Mouse (Mus musculus) naive thymus-derived CD4-positive, alpha-beta T cell, adult 2 months (primary cell): ENCODE results near the gene Atp6v0a4.
A peak's percentile ranks its signal among the peaks of the same experiment; 100 is the strongest.

Experiments
- DNase-seq: peaks from one replicate; pipeline ENCODE4 v3.0.0-alpha.2; 2011; ENCODE audit warnings: low read depth

Atp6v0a4 gene

GRCm38 (mm10) chr6:38124882-38125281 lies 496 bp upstream of the Atp6v0a4 start:
- no peak for DNase-seq

GRCm38 (mm10) chr6:38123471-38124206 lies 747 bp downstream of the Atp6v0a4 start:
- no peak for DNase-seq

GRCm38 (mm10) chr6:38122791-38123190 lies 1.6 kb downstream of the Atp6v0a4 start:
- DNase-seq = no peak

DNA sequence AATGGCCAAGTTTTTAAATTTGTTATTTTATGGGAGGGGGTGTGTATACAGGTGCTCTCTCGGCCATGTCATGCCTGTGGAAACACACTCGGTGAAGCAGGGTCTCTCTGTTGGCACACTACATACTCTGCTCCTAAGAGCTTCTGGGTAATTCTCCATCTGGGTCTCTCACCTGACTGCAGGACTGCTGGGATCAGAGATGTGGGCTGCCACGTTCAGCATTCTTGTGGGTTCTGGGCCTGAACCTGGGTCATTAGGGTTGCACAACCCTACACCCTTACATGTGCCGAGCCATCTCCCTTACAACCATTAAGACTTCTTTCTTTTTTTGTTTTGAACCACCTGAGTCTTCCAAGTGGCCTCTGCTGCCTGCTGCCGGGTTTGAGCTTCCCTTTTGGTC lies 2.5 kb downstream of the Atp6v0a4 start:
- no peak for DNase-seq

- peak; percentile 74 for DNase-seq
Observed at GRCm38 (mm10) chr6:38120681-38121371, 3.6 kb downstream of the Atp6v0a4 start.

- no peak for DNase-seq
Observed at GRCm38 (mm10) chr6:38118341-38118740, 6.0 kb downstream of the Atp6v0a4 start.

GRCm38 (mm10) chr6:38116107-38116770 lies 8.1 kb downstream of the Atp6v0a4 start:
- DNase-seq = no peak

DNA sequence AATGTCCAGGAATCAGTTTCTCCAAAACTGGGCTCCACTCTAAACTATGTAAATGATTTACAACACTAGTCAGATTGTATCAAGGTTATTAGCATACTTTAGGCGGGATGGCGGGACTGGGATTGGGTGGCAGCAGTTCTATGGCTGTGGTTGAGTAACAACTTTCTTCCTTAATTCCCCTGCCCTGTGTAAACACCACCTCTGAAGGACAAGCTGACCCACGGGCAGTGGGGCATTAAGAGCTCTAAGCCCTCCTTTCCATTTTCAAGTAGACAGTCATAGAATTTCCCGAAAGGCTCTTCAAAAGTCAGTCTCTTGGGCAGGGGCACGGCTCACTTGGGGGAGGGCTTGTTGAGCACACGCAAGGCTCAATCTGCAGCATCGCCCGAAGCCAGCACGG lies 13.5 kb downstream of the Atp6v0a4 start:
- no peak for DNase-seq

DNA sequence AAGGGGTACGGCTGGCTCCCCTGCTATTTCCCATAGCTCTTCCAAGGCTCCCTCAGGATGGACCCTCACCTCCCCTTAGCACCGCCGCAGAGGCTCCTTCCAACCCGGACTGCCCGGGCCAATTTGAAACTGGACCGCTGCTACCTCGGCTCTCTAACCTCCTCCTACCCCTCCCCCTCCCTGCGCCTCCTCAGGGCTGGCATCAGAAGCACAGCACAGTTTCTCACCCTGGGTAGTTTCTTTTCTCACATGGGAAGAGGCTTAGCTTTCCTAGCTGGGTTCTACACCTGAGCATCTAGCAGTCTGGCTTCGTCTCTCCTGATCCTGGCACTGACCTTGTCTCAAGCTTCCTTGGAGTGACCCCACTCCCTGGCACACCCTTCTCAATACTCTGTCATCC lies 14.5 kb downstream of the Atp6v0a4 start:
- no peak for DNase-seq

DNA sequence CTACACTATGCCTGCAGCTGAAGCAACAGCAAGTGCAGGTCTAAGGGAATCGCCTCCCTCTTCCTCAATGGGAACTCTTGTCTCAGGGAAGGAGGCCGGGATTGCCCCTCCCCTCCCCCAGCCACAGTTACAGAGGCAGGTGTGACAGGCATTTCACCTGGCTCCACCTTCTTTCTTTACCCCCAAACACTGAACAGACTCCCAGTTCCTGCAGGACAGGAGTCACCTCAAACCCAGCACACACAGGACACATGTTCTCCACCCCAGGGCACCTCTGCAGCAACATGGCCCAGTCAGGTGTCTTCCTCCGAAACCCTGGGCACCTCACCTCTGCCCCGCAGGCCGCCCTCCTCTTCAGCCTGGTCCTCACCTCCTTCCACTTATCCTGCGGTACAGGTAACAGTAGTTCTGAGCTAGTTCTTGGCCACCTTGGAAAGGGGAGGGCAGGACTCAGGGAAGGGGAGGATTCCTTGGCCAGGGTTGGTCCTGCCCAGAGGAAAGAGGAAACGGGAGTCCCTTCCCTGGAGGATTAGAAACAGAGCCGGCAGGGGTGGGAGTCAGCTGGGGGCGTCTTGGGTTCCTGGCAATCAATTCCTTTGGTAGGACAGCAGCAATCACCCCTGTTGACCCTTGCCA lies 15.1 kb downstream of the Atp6v0a4 start, which contains the start of gene Tmem213:
Gene Tmem213, plus strand, starts transcription at position 96 of the 636 bp plus-strand sequence.
- DNase-seq = no peak

- DNase-seq = no peak
Observed at GRCm38 (mm10) chr6:38108449-38108848, 15.9 kb downstream of the Atp6v0a4 start.

GRCm38 (mm10) chr6:38105924-38106323 lies 18.5 kb downstream of the Atp6v0a4 start:
- DNase-seq = no peak

GRCm38 (mm10) chr6:38103775-38104174 lies 20.6 kb downstream of the Atp6v0a4 start:
- DNase-seq = no peak

- DNase-seq = no peak
Observed at GRCm38 (mm10) chr6:38102216-38102795, 22.1 kb downstream of the Atp6v0a4 start.

GRCm38 (mm10) chr6:38096961-38097370 lies 27.4 kb downstream of the Atp6v0a4 start:
- no peak for DNase-seq

DNA sequence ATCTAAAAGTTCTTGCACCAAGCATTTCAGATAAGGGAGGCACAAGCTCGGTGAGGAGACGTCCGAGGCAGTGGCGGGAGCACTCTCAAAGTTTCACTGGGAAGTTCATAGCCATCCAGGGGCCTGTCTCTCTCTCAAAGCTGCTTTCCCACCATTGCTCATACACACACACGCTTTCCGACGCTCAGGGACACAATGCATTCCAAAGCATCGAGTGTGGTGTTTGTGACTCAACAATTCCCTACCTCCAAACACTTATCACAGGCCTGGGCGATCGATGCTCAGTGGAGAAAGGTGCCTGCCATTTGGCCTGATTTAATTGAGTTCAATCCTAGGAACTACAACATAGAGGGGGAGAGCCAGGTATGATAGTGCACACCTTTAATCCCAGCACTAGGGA lies 29.7 kb downstream of the Atp6v0a4 start:
- DNase-seq = no peak

DNA sequence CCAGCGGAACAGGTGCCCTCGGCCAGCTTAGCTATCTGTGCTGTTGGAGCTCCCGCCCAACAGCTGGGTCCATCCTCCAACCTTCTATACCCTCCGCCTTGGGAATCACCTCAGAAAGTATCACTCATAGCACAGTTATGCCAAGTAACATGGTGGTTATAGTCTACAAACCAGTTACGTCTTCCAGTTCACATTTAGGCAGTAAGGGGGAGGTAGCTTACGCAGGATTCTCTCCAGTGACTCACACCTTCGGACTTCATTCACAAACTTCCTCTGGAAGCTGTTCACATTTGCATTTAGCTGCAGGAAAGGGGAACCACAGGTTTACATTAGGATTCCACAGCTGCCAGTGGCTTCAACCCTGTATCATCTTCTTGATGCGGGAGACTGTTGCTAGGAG lies 31.8 kb downstream of the Atp6v0a4 start:
- DNase-seq = no peak

DNA sequence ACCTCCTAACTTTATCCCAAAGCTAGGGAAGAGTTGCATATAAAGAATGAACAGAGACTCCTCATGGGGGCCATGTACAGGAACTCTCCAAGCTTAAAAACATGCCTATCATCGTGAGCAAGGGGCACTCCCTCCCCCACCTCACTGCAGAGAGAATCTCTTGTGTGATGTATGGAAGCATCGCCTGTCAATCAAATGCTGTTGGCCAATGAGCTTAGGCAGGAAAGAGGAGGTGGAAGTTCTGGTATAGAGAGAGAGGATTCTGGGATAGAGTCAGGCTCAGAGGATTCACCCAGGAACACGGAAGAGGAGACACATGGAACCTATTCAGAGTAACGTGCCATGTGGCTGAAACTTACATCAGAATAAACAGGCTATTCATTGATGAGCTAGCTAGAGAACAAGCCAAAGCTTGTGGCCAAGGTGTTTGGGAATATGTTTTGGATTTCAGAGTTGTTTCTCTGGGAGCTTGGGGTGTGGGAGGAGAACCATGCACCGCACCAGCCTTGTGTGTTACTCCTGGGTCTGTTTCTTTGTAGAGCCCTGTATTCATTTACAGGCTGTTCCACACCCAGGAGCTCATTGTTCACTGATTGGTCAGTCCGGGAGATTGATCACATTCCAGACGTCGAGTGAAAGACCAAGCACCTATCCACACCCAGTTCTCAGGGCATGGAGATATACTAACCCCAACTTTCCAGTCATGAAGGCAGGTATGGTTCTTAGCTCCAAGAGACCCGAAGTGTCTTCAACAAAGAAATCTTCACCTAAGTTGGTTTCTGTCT lies 37.0 kb downstream of the Atp6v0a4 start:
- DNase-seq = no peak

DNA sequence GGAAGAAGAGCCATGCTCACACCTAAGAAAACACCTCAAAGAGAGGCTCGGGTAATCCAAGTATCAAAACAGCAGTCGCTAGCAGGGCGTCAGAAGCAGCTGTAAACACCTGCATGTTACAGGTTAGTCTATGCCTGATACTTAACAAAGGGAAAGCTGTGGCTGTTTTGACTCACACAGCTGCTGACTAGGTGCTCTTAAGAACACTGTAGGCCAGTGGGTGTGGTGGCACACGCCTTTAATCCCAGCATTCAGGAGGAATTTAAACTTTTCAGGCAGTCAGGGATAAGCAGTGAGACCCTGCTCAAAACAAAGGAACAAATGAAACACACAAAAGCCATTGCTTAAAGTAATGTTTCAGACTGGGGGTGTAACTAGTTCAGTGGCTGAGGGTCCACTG lies 41.2 kb downstream of the Atp6v0a4 start:
- no peak for DNase-seq

- no peak for DNase-seq
Observed at GRCm38 (mm10) chr6:38081727-38082341, 42.6 kb downstream of the Atp6v0a4 start.

DNA sequence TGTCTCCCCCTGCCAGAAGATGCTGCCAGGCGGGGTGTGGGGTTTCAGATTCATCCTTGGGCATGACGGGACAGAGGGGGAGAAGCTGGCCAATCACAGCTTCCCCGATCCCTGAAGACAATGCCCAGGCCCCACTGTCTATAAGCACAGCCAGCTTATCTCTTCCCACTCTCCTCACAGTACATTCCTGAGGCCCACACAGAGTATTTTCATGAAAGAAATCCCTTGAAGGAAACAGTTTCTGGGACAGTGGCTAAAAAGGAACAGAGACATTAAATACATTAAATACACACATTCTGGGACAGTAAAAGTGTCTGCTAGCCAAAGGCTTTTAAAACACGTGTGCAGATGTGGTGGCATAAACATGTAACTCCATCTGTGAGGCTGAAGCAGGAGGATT lies 44.0 kb downstream of the Atp6v0a4 start:
- no peak for DNase-seq
